Mouse (Mus musculus): ENCODE results near the gene Vps25. TPM values are rescaled to one million over a fixed set of nuclear protein-coding genes. Genes with fewer than 3 reads are reported as not detected.

The Vps25 gene
- total and polyA plus RNA-seq, 2 experiments from 2014 or later, result 71.7 to 138 TPM

- Histone ChIP-seq H3K27ac (ENCODE audit: low read depth, low read length) (no peak overlapping the region), H3K36me3 (ENCODE audit: insufficient read depth) (no peaks in the 10 kb centered on the region), H3K4me3 (ENCODE audit: low read depth, low read length) (no peak overlapping the region), H3K27me3 (ENCODE audit: insufficient read depth, low read length) (no peaks in the 10 kb centered on the region), H3K4me2 (ENCODE audit: low read depth) (no peak overlapping the region), H3K9ac (no peak overlapping the region), H3K4me1 (ENCODE audit: insufficient read depth) (no peaks in the 10 kb centered on the region), H3K9me3 (ENCODE audit: low read length) (no peaks in the 10 kb centered on the region)
- no peak for ATAC-seq
- no peak for TF ChIP-seq CTCF (IDR thresholded peaks at IDR 0.05; ENCODE audit: low read depth)
- DNase-seq, result no peak
- WGBS, result 43% methylated on average over 5 of the region's 5 CpGs
These were observed 15.3 kb upstream of the Vps25 start for GRCm38 (mm10) chr11:101238071-101238647.

- H3K4me1 ChIP-seq (ENCODE audit: insufficient read depth), result peaks cover 4% of the 10 kb centered on the region; the same call in 1 of the 2 replicates
- ATAC-seq, result no peak
- no peak overlapping the region for H3K9ac ChIP-seq
- no peak overlapping the region for H3K27ac ChIP-seq (ENCODE audit: low read depth, low read length)
- no peaks in the 10 kb centered on the region for H3K9me3 ChIP-seq (ENCODE audit: low read length)
- no peak for DNase-seq
- peaks cover 15% of the 10 kb centered on the region for H3K27me3 ChIP-seq (ENCODE audit: insufficient read depth, low read length)
- no peak overlapping the region for H3K4me3 ChIP-seq (ENCODE audit: low read depth, low read length)
- no peak for TF ChIP-seq CTCF (IDR thresholded peaks at IDR 0.05; ENCODE audit: low read depth)
- WGBS, result 49% methylated on average over 4 of the region's 4 CpGs
- no peak overlapping the region for H3K4me2 ChIP-seq (ENCODE audit: low read depth)
- no peaks in the 10 kb centered on the region for H3K36me3 ChIP-seq (ENCODE audit: insufficient read depth)
These were observed 8.4 kb upstream of the Vps25 start for GRCm38 (mm10) chr11:101245071-101245470.

GRCm38 (mm10) chr11:101245855-101246701 lies 7.4 kb upstream of the Vps25 start, which contains the start of gene Ramp2:
TSS of gene Ramp2 (plus strand) at chr11:101246028.
- no peaks in the 10 kb centered on the region for H3K36me3 ChIP-seq (ENCODE audit: insufficient read depth)
- WGBS, result 4% methylated on average over 54 of the region's 63 CpGs
- peak within 1 kb of the TSS; percentile 40; the same call in 1 of the 2 replicates for H3K27ac ChIP-seq (ENCODE audit: low read depth, low read length)
- peaks cover 4% of the 10 kb centered on the region; the same call in 1 of the 2 replicates for H3K4me1 ChIP-seq (ENCODE audit: insufficient read depth)
- H3K9ac ChIP-seq, result peak within 1 kb of the TSS; percentile 68
- DNase-seq, result peak; percentile 46
- H3K9me3 ChIP-seq (ENCODE audit: low read length), result no peaks in the 10 kb centered on the region
- peak within 1 kb of the TSS; percentile 59 for H3K4me3 ChIP-seq (ENCODE audit: low read depth, low read length)
- peak within 1 kb of the TSS; percentile 97 for H3K4me2 ChIP-seq (ENCODE audit: low read depth)
- peak; percentile 7; the same call in 1 of the 2 replicates for TF ChIP-seq CTCF (IDR thresholded peaks at IDR 0.05; ENCODE audit: low read depth)
- ATAC-seq, result peak; percentile 73
- H3K27me3 ChIP-seq (ENCODE audit: insufficient read depth, low read length), result peaks cover 15% of the 10 kb centered on the region

- H3K9me3 ChIP-seq (ENCODE audit: low read length), result no peaks in the 10 kb centered on the region
- peaks cover 4% of the 10 kb centered on the region; the same call in 1 of the 2 replicates for H3K4me1 ChIP-seq (ENCODE audit: insufficient read depth)
- no peak overlapping the region for H3K27ac ChIP-seq (ENCODE audit: low read depth, low read length)
- ATAC-seq (no peak), DNase-seq (no peak)
- peak overlapping the region; percentile 97 for H3K4me2 ChIP-seq (ENCODE audit: low read depth)
- 4% methylated on average over 7 of the region's 7 CpGs for WGBS
- H3K9ac ChIP-seq, result peak overlapping the region; percentile 68
- H3K36me3 ChIP-seq (ENCODE audit: insufficient read depth), result no peaks in the 10 kb centered on the region
- H3K27me3 ChIP-seq (ENCODE audit: insufficient read depth, low read length), result peaks cover 15% of the 10 kb centered on the region
- peak overlapping the region; percentile 59 for H3K4me3 ChIP-seq (ENCODE audit: low read depth, low read length)
- 0 out of 2 replicates have a peak, but pooled peaks have one; percentile 1 for TF ChIP-seq CTCF (IDR thresholded peaks at IDR 0.05; ENCODE audit: low read depth)
These were observed 6.8 kb upstream of the Vps25 start for GRCm38 (mm10) chr11:101246702-101247012.

GRCm38 (mm10) chr11:101247521-101248030 lies 5.9 kb upstream of the Vps25 start:
- DNase-seq, result no peak
- no peaks in the 10 kb centered on the region for H3K36me3 ChIP-seq (ENCODE audit: insufficient read depth)
- H3K9me3 ChIP-seq (ENCODE audit: low read length), result no peaks in the 10 kb centered on the region
- H3K9ac ChIP-seq, result no peak overlapping the region
- H3K27me3 ChIP-seq (ENCODE audit: insufficient read depth, low read length), result peaks cover 15% of the 10 kb centered on the region
- H3K4me2 ChIP-seq (ENCODE audit: low read depth), result peak overlapping the region; percentile 97; the same call in 1 of the 2 replicates
- no peak for TF ChIP-seq CTCF (IDR thresholded peaks at IDR 0.05; ENCODE audit: low read depth)
- no peak for ATAC-seq
- peaks cover 4% of the 10 kb centered on the region; the same call in 1 of the 2 replicates for H3K4me1 ChIP-seq (ENCODE audit: insufficient read depth)
- H3K27ac ChIP-seq (ENCODE audit: low read depth, low read length), result no peak overlapping the region
- H3K4me3 ChIP-seq (ENCODE audit: low read depth, low read length), result no peak overlapping the region
- WGBS, result 86% methylated on average over 6 of the region's 6 CpGs

- no peaks in the 10 kb centered on the region for H3K36me3 ChIP-seq (ENCODE audit: insufficient read depth)
- no peak overlapping the region for H3K9ac ChIP-seq
- H3K27me3 ChIP-seq (ENCODE audit: insufficient read depth, low read length), result peaks cover 15% of the 10 kb centered on the region
- H3K4me3 ChIP-seq (ENCODE audit: low read depth, low read length), result no peak overlapping the region
- no peak overlapping the region for H3K27ac ChIP-seq (ENCODE audit: low read depth, low read length)
- no peaks in the 10 kb centered on the region for H3K9me3 ChIP-seq (ENCODE audit: low read length)
- TF ChIP-seq CTCF (IDR thresholded peaks at IDR 0.05; ENCODE audit: low read depth), result peak; percentile 70
- DNase-seq (peak; percentile 78), ATAC-seq (no peak)
- 38% methylated on average over 14 of the region's 14 CpGs for WGBS
- peaks cover 9% of the 10 kb centered on the region for H3K4me1 ChIP-seq (ENCODE audit: insufficient read depth)
- H3K4me2 ChIP-seq (ENCODE audit: low read depth), result no peak overlapping the region
These were observed 5.1 kb upstream of the Vps25 start for GRCm38 (mm10) chr11:101248258-101248994.

Measured in forebrain, postnatal 0 days (tissue).